Comparison of ENCODE assay signal across 15 mouse cellular contexts in the genomic region with DNA sequence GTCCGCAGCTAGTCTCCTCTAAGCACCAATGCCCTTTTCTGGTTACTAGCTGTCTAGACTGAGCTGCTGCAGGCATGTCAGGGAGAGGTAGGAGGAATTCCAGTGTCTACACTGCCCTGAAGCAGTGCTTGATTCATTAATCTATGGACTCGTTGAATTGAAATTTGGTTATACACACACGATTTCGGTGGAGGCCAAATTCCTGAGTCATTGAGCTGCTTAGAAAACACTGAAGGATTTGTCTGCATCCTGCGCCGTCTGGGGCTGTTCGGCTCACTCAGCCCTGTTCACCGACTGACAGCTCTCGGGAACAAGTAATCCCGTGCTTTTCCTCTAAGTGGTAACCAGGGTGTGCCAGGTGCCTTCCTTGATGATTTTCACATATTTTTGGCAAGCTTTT. TPM values are rescaled to one million over a fixed set of nuclear protein-coding genes. Genes with fewer than 3 reads are reported as not detected.
DNase-seq lines count a peak whose midpoint lies in the region; ATAC-seq and TF ChIP-seq lines count a peak whose summit lies in the region.
"Had no signal": no experiment of that assay in that cellular context is flagged by ENCODE, and none has a peak within 500 bp of the region (broad histone marks: within the 10 kb centered on the region; RNA-seq: fewer than 3 reads in every experiment).

No protein-coding gene starts in this region.

- H3K9ac ChIP-seq in hindbrain, embryonic 14.5 days: no peak overlapping the region
- no peak overlapping the region for H3K9ac ChIP-seq in neural tube, embryonic 15.5 days (replicated peaks)
- H3K9ac ChIP-seq: liver, embryonic 13.5 days had no signal

- 0 out of 2 replicates have a peak, but pooled peaks cover 3% of the 10 kb centered on the region for H3K36me3 ChIP-seq in hindbrain, embryonic 14.5 days (replicated peaks; ENCODE audit: control insufficient read depth, insufficient read depth)
- no peaks in the 10 kb centered on the region for H3K36me3 ChIP-seq in hindbrain, embryonic 10.5 days
- no peaks in the 10 kb centered on the region for H3K36me3 ChIP-seq in neural tube, embryonic 15.5 days
- H3K36me3 ChIP-seq: liver, embryonic 13.5 days had no signal

- no peak for TF ChIP-seq POLR2A in cerebellum, adult 2 months (IDR thresholded peaks at IDR 0.05; ENCODE audit: borderline replicate concordance, insufficient read depth, low read length)

- 83% methylated on average over 10 of the region's 10 CpGs for WGBS in cerebellum, adult 2 months
- WGBS in hindbrain, embryonic 14.5 days: 78% methylated on average over 10 of the region's 10 CpGs
- 86% methylated on average over 10 of the region's 10 CpGs for WGBS in hindbrain, embryonic 10.5 days
- 81% methylated on average over 10 of the region's 10 CpGs for WGBS in neural tube, embryonic 15.5 days

- H3K27me3 ChIP-seq in cerebellum, adult 2 months (ENCODE audit: control insufficient read depth, insufficient read depth, low read length): no peaks in the 10 kb centered on the region
- 0 out of 2 replicates have a peak, but pooled peaks cover 3% of the 10 kb centered on the region for H3K27me3 ChIP-seq in hindbrain, embryonic 14.5 days (ENCODE audit: control insufficient read depth, insufficient read depth, low read length)
- peaks cover 56% of the 10 kb centered on the region for H3K27me3 ChIP-seq in hindbrain, embryonic 10.5 days (ENCODE audit: insufficient read depth, poor library complexity, severe bottlenecking)
- 0 out of 2 replicates have a peak, but pooled peaks cover 2% of the 10 kb centered on the region for H3K27me3 ChIP-seq in neural tube, embryonic 15.5 days (replicated peaks)

- H3K9me3 ChIP-seq in hindbrain, embryonic 14.5 days (ENCODE audit: control insufficient read depth, low read length): no peaks in the 10 kb centered on the region
- no peaks in the 10 kb centered on the region for H3K9me3 ChIP-seq in hindbrain, embryonic 10.5 days
- no peaks in the 10 kb centered on the region for H3K9me3 ChIP-seq in neural tube, embryonic 15.5 days (replicated peaks)
- H3K9me3 ChIP-seq: liver, embryonic 13.5 days had no signal

- H3K4me2 ChIP-seq in hindbrain, embryonic 14.5 days (replicated peaks): 0 out of 2 replicates have a peak overlapping the region, but pooled peaks have one; percentile 8
- 0 out of 2 replicates have a peak overlapping the region, but pooled peaks have one; percentile 88 for H3K4me2 ChIP-seq in neural tube, embryonic 15.5 days
- H3K4me2 ChIP-seq: liver, embryonic 13.5 days had no signal

- H3K27ac ChIP-seq in cerebellum, adult 2 months (ENCODE audit: insufficient read depth, low read length): no peak overlapping the region
- H3K27ac ChIP-seq in hindbrain, embryonic 14.5 days: no peak overlapping the region
- H3K27ac ChIP-seq in hindbrain, embryonic 10.5 days: no peak overlapping the region
- no peak overlapping the region for H3K27ac ChIP-seq in neural tube, embryonic 15.5 days (replicated peaks)
- H3K27ac ChIP-seq: liver, embryonic 13.5 days had no signal

- no peak for DNase-seq in cerebellum, adult 2 months
- DNase-seq in cerebellum, adult 8-10 months: no peak
- DNase-seq in hindbrain, embryonic 14.5 days (ENCODE audit: low spot score): no peak
- DNase-seq in hindbrain, embryonic 10.5 days (ENCODE audit: low spot score): no peak
- no peak for DNase-seq in neural tube, embryonic 10.5 days (ENCODE audit: extremely low spot score, low spot score)
- no peak for DNase-seq in frontal cortex, postnatal 36 days (ENCODE audit: low spot score in 2 of 2)
- no peak for DNase-seq in ovary, postnatal 36 days (ENCODE audit: low spot score)
- DNase-seq: adrenal gland, postnatal 10 days; gastrocnemius, postnatal 14 days; layer of hippocampus, adult 9-11 months; left cerebral cortex, postnatal 4 days; liver, embryonic 13.5 days had no signal

- H3K4me3 ChIP-seq in cerebellum, adult 2 months (replicated peaks; ENCODE audit: insufficient read depth, low read depth, low read length): peak overlapping the region; percentile 28
- no peak overlapping the region for H3K4me3 ChIP-seq in hindbrain, embryonic 14.5 days (replicated peaks; ENCODE audit: low read length)
- H3K4me3 ChIP-seq in hindbrain, embryonic 10.5 days: no peak overlapping the region
- no peak overlapping the region for H3K4me3 ChIP-seq in neural tube, embryonic 15.5 days (replicated peaks)
- H3K4me3 ChIP-seq: liver, embryonic 13.5 days had no signal

- no peak for TF ChIP-seq CTCF in cerebellum, adult 2 months (IDR thresholded peaks at IDR 0.05; ENCODE audit: borderline replicate concordance, insufficient read depth, low read depth, low read length)

- no peaks in the 10 kb centered on the region for H3K4me1 ChIP-seq in cerebellum, adult 2 months (ENCODE audit: control insufficient read depth, insufficient read depth, low read length)
- peaks cover 11% of the 10 kb centered on the region; the same call in 1 of the 2 replicates for H3K4me1 ChIP-seq in hindbrain, embryonic 14.5 days (replicated peaks; ENCODE audit: control insufficient read depth, insufficient read depth, low read length)
- peaks cover 35% of the 10 kb centered on the region for H3K4me1 ChIP-seq in hindbrain, embryonic 10.5 days (replicated peaks)
- peaks cover 33% of the 10 kb centered on the region for H3K4me1 ChIP-seq in neural tube, embryonic 15.5 days

- no peak for ATAC-seq in hindbrain, embryonic 14.5 days (ENCODE audit: low FRiP score)
- ATAC-seq in neural tube, embryonic 15.5 days (ENCODE audit: low FRiP score): no peak

RNA-seq across cellular contexts. Expression of a gene that starts 2.3 kb away (rescaled TPM):
- polyA plus RNA-seq in cerebellum, adult 2 months (2012; rRNA removed): 56.6 and 66.9 TPM in 2 replicates
- 6.5 and 8.2 TPM in 2 replicates for polyA plus RNA-seq in hindbrain, embryonic 14.5 days (2014; fragmentation: Nextera tagmentation; extraction: Ambion mirVana)
- 8.8 and 14.1 TPM in 2 replicates for polyA plus RNA-seq in hindbrain, embryonic 10.5 days (2016; fragmentation: Nextera tagmentation; extraction: Ambion mirVana)
- 7.7 and 9.3 TPM in 2 replicates for polyA plus RNA-seq in neural tube, embryonic 15.5 days (2015; fragmentation: Nextera tagmentation; extraction: Ambion mirVana)

RNA-seq across cellular contexts. Expression of a gene that starts 55.1 kb away (rescaled TPM):
- not detected in 2 replicates for polyA plus RNA-seq in cerebellum, adult 2 months (2012; rRNA removed)
- polyA plus RNA-seq in hindbrain, embryonic 14.5 days (2014; fragmentation: Nextera tagmentation; extraction: Ambion mirVana): not detected in 2 replicates
- polyA plus RNA-seq in hindbrain, embryonic 10.5 days (2016; fragmentation: Nextera tagmentation; extraction: Ambion mirVana): not detected in 2 replicates
- polyA plus RNA-seq in neural tube, embryonic 15.5 days (2015; fragmentation: Nextera tagmentation; extraction: Ambion mirVana): not detected in 2 replicates
- polyA plus RNA-seq: forebrain, embryonic 11.5 days; kidney, embryonic 16.5 days; liver, embryonic 13.5 days had no signal
